Mouse (Mus musculus): Measurements from ENCODE around the gene Dhdh.
A peak's percentile ranks its signal among the peaks of the same experiment; 100 is the strongest.
"Not testable (repeated sequence)": the region's sequence is repeated elsewhere in the genome, so short reads cannot be mapped to it uniquely, and the experiment has no call there.

Dhdh gene

GRCm38 (mm10) chr7:45488293-45489204 is at the start of gene Dhdh:
Gene Dhdh, minus strand, starts transcription at chr7:45488805.
- DNase-seq (ENCODE audit: low spot score), result no peak

DNA sequence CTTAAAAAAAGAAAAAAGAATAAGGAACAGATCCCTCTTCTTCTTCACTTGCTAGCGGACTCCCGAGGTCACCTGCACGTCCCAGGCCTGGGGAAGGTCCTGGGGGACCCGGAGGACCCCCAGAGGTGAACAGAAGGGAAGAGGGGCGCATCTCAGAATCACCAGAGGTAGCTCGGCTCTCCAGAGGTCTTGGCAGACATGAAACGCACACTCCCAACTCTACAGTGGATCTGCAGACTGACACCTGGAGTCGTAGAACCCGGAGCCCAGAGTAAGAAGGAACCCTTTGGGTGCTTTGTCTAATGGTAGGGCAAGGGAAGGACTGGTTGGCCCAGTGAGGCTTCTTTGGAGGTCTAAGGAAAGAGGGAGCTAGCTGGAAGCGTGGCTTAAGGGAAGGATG is 49.0 kb upstream of the Dhdh start:
- DNase-seq (ENCODE audit: low spot score), result no peak

GRCm38 (mm10) chr7:45535676-45536075 is 47.1 kb upstream of the Dhdh start:
- no peak for DNase-seq (ENCODE audit: low spot score)

- DNase-seq (ENCODE audit: low spot score), result no peak
Measured at GRCm38 (mm10) chr7:45530643-45531042, 42.0 kb upstream of the Dhdh start.

DNA sequence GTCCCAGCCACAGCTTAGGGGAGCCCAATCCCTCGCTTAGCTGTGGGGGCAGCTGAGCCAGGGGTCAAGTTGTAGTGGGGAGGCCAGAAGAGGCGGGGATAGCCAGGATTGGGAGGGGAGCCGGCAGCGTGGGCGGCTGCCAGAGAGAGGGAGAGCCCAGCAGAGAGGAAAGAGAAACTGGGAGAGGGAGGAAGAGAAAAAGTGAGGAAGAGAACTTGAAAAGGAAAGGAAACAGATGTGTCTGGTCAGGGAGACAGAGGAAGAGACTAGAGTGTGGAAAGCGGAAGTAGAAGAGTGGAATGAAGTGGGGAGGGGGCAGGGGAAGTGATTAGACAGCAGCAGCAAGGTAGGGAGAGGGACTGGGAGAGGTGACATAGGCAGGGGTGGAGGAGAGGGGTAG is 40.9 kb upstream of the Dhdh start:
- no peak for DNase-seq (ENCODE audit: low spot score)

GRCm38 (mm10) chr7:45527169-45527568 is 38.6 kb upstream of the Dhdh start:
- not testable (repeated sequence) for DNase-seq (ENCODE audit: low spot score)

DNA sequence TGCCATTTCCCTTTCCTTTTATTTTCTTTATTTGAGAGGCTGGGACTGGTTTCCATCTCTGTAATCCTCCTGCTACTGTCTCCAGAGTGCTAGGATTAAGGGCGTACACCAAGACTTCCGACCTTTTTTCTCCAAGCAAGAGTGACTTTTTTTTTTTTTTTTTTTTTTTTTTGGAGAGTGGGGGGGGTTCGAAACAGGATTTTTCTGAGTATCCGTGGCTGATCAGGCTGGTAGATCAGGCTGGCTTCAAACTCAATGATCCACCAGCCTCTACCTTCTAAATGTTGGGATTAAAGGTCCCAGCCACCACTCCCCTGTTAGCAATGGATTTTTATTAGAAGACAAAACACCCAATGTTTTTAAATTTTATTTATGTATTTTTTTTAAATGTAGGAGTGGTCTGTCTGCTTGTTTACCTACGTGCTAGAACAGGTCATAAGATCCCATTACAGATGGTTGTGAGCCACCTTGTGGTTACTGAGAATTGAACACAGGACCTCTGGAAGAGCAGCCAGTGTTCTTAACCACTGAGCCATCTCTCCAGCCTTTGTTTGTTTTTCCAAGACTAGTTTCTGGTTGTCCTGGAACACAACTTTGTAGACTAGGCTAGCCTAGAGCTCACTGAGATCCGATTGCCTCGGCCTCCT is 38.0 kb upstream of the Dhdh start:
- no peak for DNase-seq (ENCODE audit: low spot score)

DNA sequence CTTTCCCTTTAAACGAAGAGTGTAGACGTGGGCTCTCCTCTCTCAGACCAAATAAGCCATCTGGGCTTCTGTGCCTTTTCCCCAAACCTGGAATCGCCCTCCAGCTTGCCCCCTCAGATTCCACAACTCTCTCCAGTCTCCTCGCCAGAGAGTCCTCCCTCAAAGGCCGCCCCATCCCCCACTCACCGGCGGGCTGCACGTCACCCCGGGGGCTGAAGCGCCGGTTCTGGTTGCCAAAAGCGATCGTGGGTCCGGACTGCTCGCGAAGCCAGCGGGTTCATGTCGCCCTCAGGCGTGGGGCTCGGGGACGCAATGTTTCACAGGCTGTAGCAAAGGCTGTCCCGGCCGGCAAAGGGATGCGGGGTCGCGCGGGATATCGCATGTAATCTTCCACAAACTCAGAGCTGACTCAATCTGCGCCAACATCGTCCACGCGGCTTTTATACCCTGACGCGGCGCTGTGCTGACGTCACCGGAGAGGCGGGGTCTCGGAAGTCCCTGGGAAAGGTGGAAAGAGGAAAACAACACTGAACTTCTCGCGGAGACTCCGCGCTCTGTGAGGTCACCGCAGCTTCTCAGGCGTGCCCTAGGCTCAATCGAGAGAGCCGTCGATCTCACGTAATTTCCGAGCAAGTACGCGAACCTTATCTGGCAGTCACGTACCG is 37.3 kb upstream of the Dhdh start, which contains the start of the genes Ppp1r15a and Plekha4:
TSS of gene Ppp1r15a (minus strand) at position 460 of the 665 bp plus-strand sequence.
TSS of gene Plekha4 (plus strand) at position 522 of the 665 bp plus-strand sequence.
- peak; percentile 87 for DNase-seq (ENCODE audit: low spot score)

DNA sequence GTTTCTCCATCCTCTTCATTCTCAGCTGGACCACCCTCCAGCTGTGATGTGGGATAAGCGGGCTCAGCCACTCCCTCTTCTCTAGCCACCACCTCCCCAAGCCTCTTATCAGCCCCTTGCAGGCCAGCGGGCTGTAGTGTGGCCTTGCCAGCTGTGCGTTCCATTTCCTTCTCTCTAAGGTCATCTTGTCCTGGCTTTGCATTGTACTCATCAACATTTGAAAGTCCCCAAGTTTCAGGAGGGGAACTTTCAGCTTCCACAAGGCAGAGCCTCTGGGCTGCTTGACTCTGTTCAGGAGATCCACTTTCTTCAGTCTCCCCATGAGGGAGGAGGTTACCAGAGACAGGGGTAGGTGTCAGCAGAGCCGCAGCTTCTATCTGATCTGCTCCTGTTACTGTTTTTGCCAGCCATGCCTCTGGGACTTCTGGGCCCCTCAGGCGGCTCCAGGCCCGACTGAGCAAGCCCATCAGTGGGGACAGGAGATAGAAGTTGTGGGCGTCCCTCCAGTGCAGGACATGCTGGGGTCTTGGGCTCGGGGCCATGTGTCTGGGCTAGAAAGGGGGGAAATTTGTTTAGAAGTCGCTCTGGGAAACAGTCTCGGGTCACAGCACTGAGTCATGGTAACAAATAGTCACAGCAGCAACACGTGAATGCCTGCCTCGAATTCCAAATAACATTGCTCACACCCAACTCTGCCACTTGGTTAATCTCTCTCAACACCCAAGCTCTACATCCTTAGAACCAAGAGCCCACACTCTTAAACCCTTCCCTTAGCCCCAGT is 36.4 kb upstream of the Dhdh start:
- DNase-seq (ENCODE audit: low spot score), result no peak

- no peak for DNase-seq (ENCODE audit: low spot score)
Measured at GRCm38 (mm10) chr7:45523678-45524170, 35.1 kb upstream of the Dhdh start.

- no peak for DNase-seq (ENCODE audit: low spot score)
Measured at GRCm38 (mm10) chr7:45522957-45523676, 34.5 kb upstream of the Dhdh start.

- DNase-seq (ENCODE audit: low spot score), result no peak
Measured at GRCm38 (mm10) chr7:45522194-45522752, 33.7 kb upstream of the Dhdh start.

DNA sequence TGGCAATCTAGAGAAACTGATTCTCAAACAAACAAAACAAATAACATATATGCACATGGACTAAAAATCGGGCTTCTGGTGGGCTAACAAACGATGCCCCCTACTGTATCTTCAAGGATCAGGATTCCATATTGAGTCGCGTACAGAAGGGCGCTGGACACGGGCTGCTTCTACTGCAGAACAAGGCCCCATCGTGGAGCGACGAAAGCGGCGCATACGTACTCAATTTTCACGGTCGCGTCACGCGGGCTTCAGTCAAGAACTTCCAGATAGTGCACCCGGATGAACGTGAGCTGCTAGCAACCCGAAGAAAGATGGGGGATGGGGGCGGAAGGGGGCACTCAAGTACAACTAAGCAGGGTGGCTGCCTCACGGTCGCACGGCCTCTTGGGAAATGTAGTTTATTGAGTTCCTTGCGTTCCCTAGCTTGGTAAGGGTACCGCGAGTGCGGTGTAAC is 33.2 kb upstream of the Dhdh start:
- peak; percentile 78 for DNase-seq (ENCODE audit: low spot score)

GRCm38 (mm10) chr7:45520605-45521004 is 32.0 kb upstream of the Dhdh start:
- no peak for DNase-seq (ENCODE audit: low spot score)

- no peak for DNase-seq (ENCODE audit: low spot score)
Measured at GRCm38 (mm10) chr7:45519345-45520120, 30.9 kb upstream of the Dhdh start.

- DNase-seq (ENCODE audit: low spot score), result no peak
Measured at GRCm38 (mm10) chr7:45518618-45519017, 30.0 kb upstream of the Dhdh start.

- DNase-seq (ENCODE audit: low spot score), result not testable (repeated sequence)
Measured at GRCm38 (mm10) chr7:45516846-45517245, 28.2 kb upstream of the Dhdh start.

GRCm38 (mm10) chr7:45515436-45515835 is 26.8 kb upstream of the Dhdh start:
- DNase-seq (ENCODE audit: low spot score), result no peak

- DNase-seq (ENCODE audit: low spot score), result no peak
Measured at GRCm38 (mm10) chr7:45514411-45514810, 25.8 kb upstream of the Dhdh start.

All from layer of hippocampus, adult 9-10 months (tissue).